Mouse (Mus musculus): ENCODE measurements at regions not wholly inside any gene's neighbourhood (a gene's known extent, or its start where the extent isn't known, plus 50 kb on each side); places are given as distances from the start of the nearest gene placed in this dataset.

DNA sequence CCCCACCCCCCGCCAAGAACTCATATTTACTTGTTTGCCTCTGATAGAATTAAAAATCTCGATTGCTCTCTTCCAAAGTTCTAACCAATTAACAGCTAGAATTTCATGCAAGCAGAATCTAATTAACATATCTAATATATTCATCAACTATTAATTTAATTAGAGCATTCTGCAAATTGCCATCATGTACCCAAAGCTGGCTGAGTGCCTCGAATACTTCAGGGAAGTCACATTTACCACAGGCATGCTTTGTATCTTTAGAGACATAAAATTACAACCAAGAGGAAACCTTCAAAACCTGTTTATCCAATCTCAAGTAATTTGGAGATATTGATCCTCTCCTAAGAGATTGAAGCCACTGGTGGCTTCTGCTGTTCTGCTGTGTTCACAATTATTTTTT lies 401.6 kb upstream of the Nmur2 start:
- DNase-seq (ENCODE audit: low spot score): no peak

DNA sequence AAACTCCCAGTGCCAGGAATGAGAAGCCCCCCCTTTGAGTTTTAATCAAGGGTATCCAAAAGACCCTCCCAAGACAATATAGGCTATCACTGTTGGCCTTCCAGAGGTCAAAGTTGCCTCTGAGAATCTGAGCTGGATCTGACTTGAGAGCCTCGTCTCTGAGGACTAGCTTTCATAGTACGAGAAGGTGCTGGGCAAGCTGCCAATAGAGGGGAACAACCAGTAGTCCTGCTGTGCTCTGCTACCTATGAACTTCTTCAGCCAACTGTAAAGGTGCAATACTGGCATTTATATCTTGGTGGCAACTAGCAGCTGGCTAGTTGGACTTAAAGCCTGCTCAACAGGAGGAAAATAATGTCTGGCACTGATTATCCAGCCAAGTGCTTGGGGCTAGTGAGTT lies 400.3 kb upstream of the Nmur2 start:
- H3K27me3 ChIP-seq (replicated peaks; ENCODE audit: control insufficient read depth, insufficient read depth, low read length): no peaks in the 10 kb centered on the region
- WGBS: 21% methylated on average over 2 of the region's 2 CpGs
- ATAC-seq (replicated peaks; ENCODE audit: low FRiP score, low TSS enrichment, low read depth) (no peak), DNase-seq (ENCODE audit: low spot score) (no peak)
- H3K4me2 ChIP-seq (ENCODE audit: low read length): no peak overlapping the region
- no peak overlapping the region for H3K27ac ChIP-seq (ENCODE audit: low read depth)
- H3K36me3 ChIP-seq (ENCODE audit: control insufficient read depth, insufficient read depth, low read length): no peaks in the 10 kb centered on the region
- no peaks in the 10 kb centered on the region for H3K4me1 ChIP-seq (replicated peaks; ENCODE audit: control insufficient read depth, insufficient read depth, low read length)
- H3K9ac ChIP-seq (ENCODE audit: low read length): no peak overlapping the region
- no peak overlapping the region for H3K4me3 ChIP-seq (ENCODE audit: low read depth, low read length)
- no peaks in the 10 kb centered on the region for H3K9me3 ChIP-seq (ENCODE audit: control insufficient read depth, low read length)

More for the DNA sequence above, 401.6 kb upstream of the Nmur2 start:
- Histone ChIP-seq H3K4me1 (replicated peaks; ENCODE audit: control insufficient read depth, insufficient read depth, low read length) (no peaks in the 10 kb centered on the region), H3K27ac (ENCODE audit: low read depth) (no peak overlapping the region), H3K9ac (ENCODE audit: low read length) (no peak overlapping the region), H3K36me3 (ENCODE audit: control insufficient read depth, insufficient read depth, low read length) (no peaks in the 10 kb centered on the region), H3K27me3 (replicated peaks; ENCODE audit: control insufficient read depth, insufficient read depth, low read length) (no peaks in the 10 kb centered on the region), H3K4me3 (ENCODE audit: low read depth, low read length) (no peak overlapping the region), H3K4me2 (ENCODE audit: low read length) (no peak overlapping the region), H3K9me3 (ENCODE audit: control insufficient read depth, low read length) (no peaks in the 10 kb centered on the region)
- 78% methylated on average over 3 of the region's 3 CpGs for WGBS
- ATAC-seq (replicated peaks; ENCODE audit: low FRiP score, low TSS enrichment, low read depth): no peak

DNA sequence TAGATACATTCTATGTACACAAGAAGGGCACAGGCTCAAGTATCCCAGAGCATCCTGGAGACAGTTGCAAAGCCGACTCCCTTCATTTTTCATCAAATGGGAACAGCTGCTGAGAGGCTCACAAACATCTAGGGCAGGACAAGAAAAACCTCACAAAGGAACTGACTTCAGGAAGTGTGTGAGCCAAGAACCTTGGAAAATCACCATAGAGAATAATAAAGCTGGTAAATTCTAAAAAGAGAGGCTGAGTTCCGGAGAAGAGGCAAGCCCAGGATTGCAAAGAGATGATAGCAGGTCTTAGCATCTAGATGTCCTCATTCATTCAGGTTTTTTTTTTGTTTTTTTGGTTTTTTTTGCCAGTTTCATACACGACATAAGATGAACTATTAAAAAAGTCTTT lies 390.3 kb upstream of the Nmur2 start:
- no peaks in the 10 kb centered on the region for H3K27me3 ChIP-seq (replicated peaks; ENCODE audit: control insufficient read depth, insufficient read depth, low read length)
- no peak overlapping the region for H3K4me2 ChIP-seq (ENCODE audit: low read length)
- H3K27ac ChIP-seq (ENCODE audit: low read depth): no peak overlapping the region
- H3K9me3 ChIP-seq (ENCODE audit: control insufficient read depth, low read length): no peaks in the 10 kb centered on the region
- no peaks in the 10 kb centered on the region for H3K36me3 ChIP-seq (ENCODE audit: control insufficient read depth, insufficient read depth, low read length)
- DNase-seq (ENCODE audit: low spot score): no peak
- no peak for ATAC-seq (replicated peaks; ENCODE audit: low FRiP score, low TSS enrichment, low read depth)
- H3K4me1 ChIP-seq (replicated peaks; ENCODE audit: control insufficient read depth, insufficient read depth, low read length): no peaks in the 10 kb centered on the region
- no peak overlapping the region for H3K4me3 ChIP-seq (ENCODE audit: low read depth, low read length)
- H3K9ac ChIP-seq (ENCODE audit: low read length): no peak overlapping the region
- WGBS: 72% methylated on average over 3 of the region's 3 CpGs

DNA sequence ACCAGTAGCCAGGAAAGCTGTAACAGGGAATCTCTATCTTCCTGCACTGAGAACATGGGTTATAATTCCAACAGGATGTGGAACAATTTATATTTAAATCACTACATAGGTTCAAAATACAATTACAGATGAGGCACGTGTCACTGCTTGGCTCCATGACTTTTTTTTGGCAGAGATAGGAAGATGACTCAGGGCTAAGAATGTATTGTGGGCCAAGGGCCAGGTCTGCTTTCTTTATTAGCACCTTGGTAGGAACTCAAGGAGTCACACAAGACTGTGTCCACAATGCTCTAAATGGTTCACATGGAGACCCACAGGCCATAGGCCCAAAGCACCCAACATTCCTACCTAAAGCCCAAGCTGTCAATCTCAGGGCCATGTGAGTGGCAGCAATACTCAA lies 344.0 kb upstream of the Nmur2 start:
- Histone ChIP-seq H3K9ac (ENCODE audit: low read length) (no peak overlapping the region), H3K9me3 (ENCODE audit: control insufficient read depth, low read length) (no peaks in the 10 kb centered on the region), H3K27me3 (replicated peaks; ENCODE audit: control insufficient read depth, insufficient read depth, low read length) (no peaks in the 10 kb centered on the region), H3K4me3 (ENCODE audit: low read depth, low read length) (no peak overlapping the region), H3K4me1 (replicated peaks; ENCODE audit: control insufficient read depth, insufficient read depth, low read length) (no peaks in the 10 kb centered on the region), H3K36me3 (ENCODE audit: control insufficient read depth, insufficient read depth, low read length) (no peaks in the 10 kb centered on the region), H3K27ac (ENCODE audit: low read depth) (no peak overlapping the region), H3K4me2 (ENCODE audit: low read length) (no peak overlapping the region)
- ATAC-seq (replicated peaks; ENCODE audit: low FRiP score, low TSS enrichment, low read depth) (no peak), DNase-seq (ENCODE audit: low spot score) (no peak)
- 62% methylated on average over 1 of the region's 1 CpGs for WGBS

DNA sequence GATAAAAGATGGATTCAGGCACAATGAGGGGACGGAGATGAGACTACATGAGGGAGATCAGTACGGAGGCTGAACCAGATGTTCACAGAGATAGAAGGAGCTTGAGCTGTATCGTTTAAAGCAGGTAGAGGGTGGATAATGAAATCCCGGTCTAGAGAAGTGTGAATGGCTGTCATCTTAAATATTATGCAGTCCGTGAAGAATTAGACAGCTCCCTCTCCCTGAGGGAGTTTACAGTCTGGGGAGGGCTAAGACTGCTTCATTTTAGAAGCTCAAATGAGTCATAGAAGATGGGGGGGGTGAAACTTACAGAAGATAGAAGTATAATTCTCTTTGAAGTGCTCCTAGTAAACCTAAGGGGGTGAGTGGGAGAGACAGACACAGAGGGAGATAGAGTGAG lies 336.7 kb upstream of the Nmur2 start:
- Histone ChIP-seq H3K4me3 (ENCODE audit: low read depth, low read length) (no peak overlapping the region), H3K9ac (ENCODE audit: low read length) (no peak overlapping the region), H3K36me3 (ENCODE audit: control insufficient read depth, insufficient read depth, low read length) (no peaks in the 10 kb centered on the region), H3K27me3 (replicated peaks; ENCODE audit: control insufficient read depth, insufficient read depth, low read length) (no peaks in the 10 kb centered on the region), H3K9me3 (ENCODE audit: control insufficient read depth, low read length) (no peaks in the 10 kb centered on the region), H3K27ac (ENCODE audit: low read depth) (no peak overlapping the region), H3K4me1 (replicated peaks; ENCODE audit: control insufficient read depth, insufficient read depth, low read length) (no peaks in the 10 kb centered on the region), H3K4me2 (ENCODE audit: low read length) (no peak overlapping the region)
- ATAC-seq (replicated peaks; ENCODE audit: low FRiP score, low TSS enrichment, low read depth): no peak
- DNase-seq (ENCODE audit: low spot score): no peak
- WGBS: 81% methylated on average over 5 of the region's 5 CpGs

DNA sequence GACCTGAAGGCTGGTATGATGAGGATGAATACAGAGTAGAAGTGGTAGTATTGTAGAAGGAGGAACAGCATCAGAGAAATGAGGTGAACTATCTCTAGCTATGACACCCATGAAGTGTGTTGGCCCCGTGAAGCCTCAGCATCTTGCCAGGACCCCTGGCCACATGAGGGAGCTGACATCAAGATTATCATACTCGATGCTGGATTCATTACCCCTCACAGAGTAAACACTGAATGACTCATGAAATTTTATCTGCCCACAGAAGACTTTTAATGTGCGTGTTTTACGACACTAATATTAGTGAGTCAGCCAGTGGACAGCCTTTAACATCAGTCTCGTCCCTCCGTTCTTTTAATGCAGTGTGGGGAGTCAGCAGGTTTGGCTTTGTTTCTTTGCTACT lies 333.5 kb upstream of the Nmur2 start:
- no peak overlapping the region for H3K4me2 ChIP-seq (ENCODE audit: low read length)
- DNase-seq (ENCODE audit: low spot score) (no peak), ATAC-seq (replicated peaks; ENCODE audit: low FRiP score, low TSS enrichment, low read depth) (no peak)

DNA sequence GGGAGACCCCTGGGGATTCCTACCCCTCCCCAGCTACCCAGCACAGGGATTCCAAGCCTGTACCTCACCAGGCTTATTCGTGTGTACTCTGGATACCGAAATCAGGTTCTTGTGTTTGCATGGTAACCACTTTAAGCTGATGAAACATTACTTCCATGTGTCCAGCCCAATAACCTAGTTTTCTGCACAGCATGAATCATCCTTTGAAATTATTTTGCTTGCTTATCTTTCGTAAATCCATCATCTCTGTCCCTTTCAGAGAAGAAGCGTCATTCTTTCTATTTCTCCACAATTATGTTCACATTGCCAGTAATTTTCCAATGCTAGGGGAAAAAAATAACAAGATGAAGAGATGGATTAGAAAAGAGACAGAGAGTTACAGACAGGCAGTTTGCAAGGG lies 332.8 kb upstream of the Nmur2 start:
- no peaks in the 10 kb centered on the region for H3K36me3 ChIP-seq (ENCODE audit: control insufficient read depth, insufficient read depth, low read length)
- no peaks in the 10 kb centered on the region for H3K27me3 ChIP-seq (replicated peaks; ENCODE audit: control insufficient read depth, insufficient read depth, low read length)
- no peak for ATAC-seq (replicated peaks; ENCODE audit: low FRiP score, low TSS enrichment, low read depth)
- H3K9ac ChIP-seq (ENCODE audit: low read length): no peak overlapping the region
- H3K9me3 ChIP-seq (ENCODE audit: control insufficient read depth, low read length): no peaks in the 10 kb centered on the region
- WGBS: 74% methylated on average over 4 of the region's 4 CpGs
- no peak overlapping the region for H3K4me2 ChIP-seq (ENCODE audit: low read length)
- no peak overlapping the region for H3K27ac ChIP-seq (ENCODE audit: low read depth)
- no peaks in the 10 kb centered on the region for H3K4me1 ChIP-seq (replicated peaks; ENCODE audit: control insufficient read depth, insufficient read depth, low read length)
- H3K4me3 ChIP-seq (ENCODE audit: low read depth, low read length): no peak overlapping the region
- no peak for DNase-seq (ENCODE audit: low spot score)

More for the DNA sequence above, 333.5 kb upstream of the Nmur2 start:
- WGBS: 54% methylated on average over 6 of the region's 6 CpGs
- H3K27ac ChIP-seq (ENCODE audit: low read depth): no peak overlapping the region
- H3K4me3 ChIP-seq (ENCODE audit: low read depth, low read length): no peak overlapping the region
- H3K36me3 ChIP-seq (ENCODE audit: control insufficient read depth, insufficient read depth, low read length): no peaks in the 10 kb centered on the region
- H3K9me3 ChIP-seq (ENCODE audit: control insufficient read depth, low read length): no peaks in the 10 kb centered on the region
- no peaks in the 10 kb centered on the region for H3K27me3 ChIP-seq (replicated peaks; ENCODE audit: control insufficient read depth, insufficient read depth, low read length)
- no peak overlapping the region for H3K9ac ChIP-seq (ENCODE audit: low read length)
- H3K4me1 ChIP-seq (replicated peaks; ENCODE audit: control insufficient read depth, insufficient read depth, low read length): no peaks in the 10 kb centered on the region

DNA sequence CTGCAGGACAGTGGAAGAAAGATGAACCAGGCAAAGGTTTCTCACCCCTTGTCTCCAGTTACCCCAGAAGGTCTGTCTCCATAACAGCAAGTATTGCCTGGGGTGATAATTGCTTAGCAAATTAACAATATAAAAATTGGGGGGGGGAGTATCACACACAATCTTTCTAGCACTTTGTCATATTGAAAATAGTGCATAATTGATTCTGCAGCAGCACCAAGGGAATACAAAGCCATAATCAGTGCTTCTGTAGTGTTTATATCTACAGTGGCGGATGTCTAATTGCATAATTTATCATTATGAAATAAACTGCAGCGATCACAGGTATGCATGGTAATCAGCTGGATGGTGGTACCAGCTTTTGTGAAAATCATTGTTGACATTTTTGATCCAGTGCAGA lies 316.9 kb upstream of the Nmur2 start:
- Histone ChIP-seq H3K9me3 (ENCODE audit: control insufficient read depth, low read length) (no peaks in the 10 kb centered on the region), H3K4me1 (replicated peaks; ENCODE audit: control insufficient read depth, insufficient read depth, low read length) (no peaks in the 10 kb centered on the region), H3K36me3 (ENCODE audit: control insufficient read depth, insufficient read depth, low read length) (no peaks in the 10 kb centered on the region), H3K27me3 (replicated peaks; ENCODE audit: control insufficient read depth, insufficient read depth, low read length) (no peaks in the 10 kb centered on the region), H3K27ac (ENCODE audit: low read depth) (no peak overlapping the region), H3K4me3 (ENCODE audit: low read depth, low read length) (no peak overlapping the region), H3K4me2 (ENCODE audit: low read length) (no peak overlapping the region), H3K9ac (ENCODE audit: low read length) (no peak overlapping the region)
- ATAC-seq (replicated peaks; ENCODE audit: low FRiP score, low TSS enrichment, low read depth) (no peak), DNase-seq (ENCODE audit: low spot score) (no peak)
- 53% methylated on average over 2 of the region's 2 CpGs for WGBS

DNA sequence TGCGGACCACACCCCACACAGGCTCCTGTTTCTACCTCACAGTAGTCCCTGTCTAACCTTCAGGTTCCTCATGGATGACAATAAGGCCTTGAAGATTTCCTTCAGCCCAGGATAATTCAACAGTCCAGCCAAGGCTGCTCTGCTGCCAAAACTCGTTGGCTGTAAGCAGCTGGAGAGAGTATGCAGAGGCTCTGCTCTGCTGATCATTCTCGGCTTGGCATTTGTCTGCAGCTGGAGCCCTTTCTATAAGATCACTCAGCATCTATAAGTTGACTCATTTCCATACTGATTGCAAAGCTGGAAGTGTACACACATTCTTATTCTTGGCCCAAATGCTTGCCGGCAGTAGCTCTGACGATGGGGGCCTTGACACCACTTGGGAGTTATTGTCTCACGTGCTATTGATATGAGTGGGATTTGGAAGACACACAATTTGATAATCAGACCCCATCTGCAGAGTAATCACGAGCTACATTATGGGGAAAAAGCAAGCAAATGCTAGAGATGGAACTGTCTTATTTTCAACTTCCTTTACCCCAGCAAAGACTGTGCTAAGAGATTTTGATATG lies 311.1 kb upstream of the Nmur2 start:
- ATAC-seq (replicated peaks; ENCODE audit: low FRiP score, low TSS enrichment, low read depth) (no peak), DNase-seq (ENCODE audit: low spot score) (no peak)
- Histone ChIP-seq H3K9me3 (ENCODE audit: control insufficient read depth, low read length) (no peaks in the 10 kb centered on the region), H3K27ac (ENCODE audit: low read depth) (no peak overlapping the region), H3K36me3 (ENCODE audit: control insufficient read depth, insufficient read depth, low read length) (no peaks in the 10 kb centered on the region), H3K4me3 (ENCODE audit: low read depth, low read length) (no peak overlapping the region), H3K27me3 (replicated peaks; ENCODE audit: control insufficient read depth, insufficient read depth, low read length) (no peaks in the 10 kb centered on the region), H3K4me1 (replicated peaks; ENCODE audit: control insufficient read depth, insufficient read depth, low read length) (no peaks in the 10 kb centered on the region), H3K9ac (ENCODE audit: low read length) (no peak overlapping the region), H3K4me2 (ENCODE audit: low read length) (no peak overlapping the region)
- 66% methylated on average over 7 of the region's 7 CpGs for WGBS
